Mouse (Mus musculus): Measurements from ENCODE around the gene Ccser1. TPM values are rescaled to one million over a fixed set of nuclear protein-coding genes. Genes with fewer than 3 reads are reported as not detected.

Ccser1 gene
- total RNA-seq, 1 experiment = 4.1 TPM

- no peak overlapping the region for H3K27ac ChIP-seq (ENCODE audit: insufficient read depth, low read depth, low read length, poor library complexity, severe bottlenecking)
- H3K9me3 ChIP-seq (ENCODE audit: control insufficient read depth, insufficient read depth, low read depth, low read length) = no peaks in the 10 kb centered on the region
- H3K4me3 ChIP-seq (ENCODE audit: insufficient read depth in 1 of 2, low read depth in 1 of 2, low read length in 2 of 2, poor library complexity in 1 of 2, severe bottlenecking in 1 of 2) = no peak overlapping the region
- in situ Hi-C loops (cut with MboI; ENCODE audit: low sequenced_read_pairs in 2 of 2, unreplicated experiment in 2 of 2) = no loop called here
- no peak for DNase-seq (ENCODE audit: low read depth, low spot score)
- TF ChIP-seq ZC3H11A (IDR thresholded peaks at IDR 0.05; ENCODE audit: borderline replicate concordance, low read depth, low read length) (no peak), HCFC1 (IDR thresholded peaks at IDR 0.05; ENCODE audit: borderline replicate concordance, insufficient read depth, low read length) (no peak), CHD2 (IDR thresholded peaks at IDR 0.05; ENCODE audit: low read depth, low read length) (no peak), ZNF384 (IDR thresholded peaks at IDR 0.05; ENCODE audit: low read depth, low read length) (no peak), MAFK (IDR thresholded peaks at IDR 0.05; ENCODE audit: insufficient read depth, low read depth, low read length) (no peak)
- H3K36me3 ChIP-seq (ENCODE audit: control insufficient read depth, insufficient read depth, low read length, poor library complexity, severe bottlenecking) = no peaks in the 10 kb centered on the region
- no peaks in the 10 kb centered on the region for H3K4me1 ChIP-seq (ENCODE audit: control insufficient read depth in 2 of 2, insufficient read depth in 2 of 2, low read length in 2 of 2, poor library complexity in 1 of 2)
- no peak overlapping the region for H3K9ac ChIP-seq (ENCODE audit: insufficient read depth, low read depth, low read length, poor library complexity, severe bottlenecking)
Measured at GRCm38 (mm10) chr6:61225302-61225701, 45.2 kb downstream of the Ccser1 start.

GRCm38 (mm10) chr6:61230058-61230718 is 50.1 kb downstream of the Ccser1 start:
- H3K4me1 ChIP-seq (ENCODE audit: control insufficient read depth in 2 of 2, insufficient read depth in 2 of 2, low read length in 2 of 2, poor library complexity in 1 of 2) = no peaks in the 10 kb centered on the region
- in situ Hi-C loops (cut with MboI; ENCODE audit: low sequenced_read_pairs in 2 of 2, unreplicated experiment in 2 of 2) = no loop called here
- H3K36me3 ChIP-seq (ENCODE audit: control insufficient read depth, insufficient read depth, low read length, poor library complexity, severe bottlenecking) = no peaks in the 10 kb centered on the region
- no peaks in the 10 kb centered on the region for H3K9me3 ChIP-seq (ENCODE audit: control insufficient read depth, insufficient read depth, low read depth, low read length)
- H3K27ac ChIP-seq (ENCODE audit: insufficient read depth, low read depth, low read length, poor library complexity, severe bottlenecking) = no peak overlapping the region
- no peak for DNase-seq (ENCODE audit: low read depth, low spot score)
- TF ChIP-seq MAFK (IDR thresholded peaks at IDR 0.05; ENCODE audit: insufficient read depth, low read depth, low read length) (no peak), CHD2 (IDR thresholded peaks at IDR 0.05; ENCODE audit: low read depth, low read length) (no peak), HCFC1 (IDR thresholded peaks at IDR 0.05; ENCODE audit: borderline replicate concordance, insufficient read depth, low read length) (no peak), ZC3H11A (IDR thresholded peaks at IDR 0.05; ENCODE audit: borderline replicate concordance, low read depth, low read length) (no peak)
- no peak overlapping the region for H3K4me3 ChIP-seq (ENCODE audit: insufficient read depth in 1 of 2, low read depth in 1 of 2, low read length in 2 of 2, poor library complexity in 1 of 2, severe bottlenecking in 1 of 2)
- H3K9ac ChIP-seq (ENCODE audit: insufficient read depth, low read depth, low read length, poor library complexity, severe bottlenecking) = no peak overlapping the region

- no peak overlapping the region for H3K27ac ChIP-seq (ENCODE audit: insufficient read depth, low read depth, low read length, poor library complexity, severe bottlenecking)
- in situ Hi-C loops (cut with MboI; ENCODE audit: low sequenced_read_pairs in 2 of 2, unreplicated experiment in 2 of 2) = no loop called here
- no peak for TF ChIP-seq ZC3H11A (IDR thresholded peaks at IDR 0.05; ENCODE audit: borderline replicate concordance, low read depth, low read length)
- no peak for TF ChIP-seq ZNF384 (IDR thresholded peaks at IDR 0.05; ENCODE audit: low read depth, low read length)
- no peak for TF ChIP-seq MAFK (IDR thresholded peaks at IDR 0.05; ENCODE audit: insufficient read depth, low read depth, low read length)
- no peak for TF ChIP-seq CHD2 (IDR thresholded peaks at IDR 0.05; ENCODE audit: low read depth, low read length)
- no peak for TF ChIP-seq HCFC1 (IDR thresholded peaks at IDR 0.05; ENCODE audit: borderline replicate concordance, insufficient read depth, low read length)
Measured at GRCm38 (mm10) chr6:61233060-61233459, 52.9 kb downstream of the Ccser1 start.

GRCm38 (mm10) chr6:61233548-61234187 is 53.5 kb downstream of the Ccser1 start:
- Histone ChIP-seq H3K4me1 (ENCODE audit: control insufficient read depth in 2 of 2, insufficient read depth in 2 of 2, low read length in 2 of 2, poor library complexity in 1 of 2) (no peaks in the 10 kb centered on the region), H3K4me3 (ENCODE audit: insufficient read depth in 1 of 2, low read depth in 1 of 2, low read length in 2 of 2, poor library complexity in 1 of 2, severe bottlenecking in 1 of 2) (no peak overlapping the region), H3K36me3 (ENCODE audit: control insufficient read depth, insufficient read depth, low read length, poor library complexity, severe bottlenecking) (no peaks in the 10 kb centered on the region), H3K9me3 (ENCODE audit: control insufficient read depth, insufficient read depth, low read depth, low read length) (no peaks in the 10 kb centered on the region), H3K9ac (ENCODE audit: insufficient read depth, low read depth, low read length, poor library complexity, severe bottlenecking) (no peak overlapping the region), H3K27ac (ENCODE audit: insufficient read depth, low read depth, low read length, poor library complexity, severe bottlenecking) (no peak overlapping the region)
- no peak for DNase-seq (ENCODE audit: low read depth, low spot score)
- TF ChIP-seq ZC3H11A (IDR thresholded peaks at IDR 0.05; ENCODE audit: borderline replicate concordance, low read depth, low read length) (no peak), CHD2 (IDR thresholded peaks at IDR 0.05; ENCODE audit: low read depth, low read length) (no peak), MAFK (IDR thresholded peaks at IDR 0.05; ENCODE audit: insufficient read depth, low read depth, low read length) (no peak), ZNF384 (IDR thresholded peaks at IDR 0.05; ENCODE audit: low read depth, low read length) (no peak), HCFC1 (IDR thresholded peaks at IDR 0.05; ENCODE audit: borderline replicate concordance, insufficient read depth, low read length) (no peak)
- in situ Hi-C loops (cut with MboI; ENCODE audit: low sequenced_read_pairs in 2 of 2, unreplicated experiment in 2 of 2) = no loop called here

More at GRCm38 (mm10) chr6:61233060-61233459, 52.9 kb downstream of the Ccser1 start:
- Histone ChIP-seq H3K36me3 (ENCODE audit: control insufficient read depth, insufficient read depth, low read length, poor library complexity, severe bottlenecking) (no peaks in the 10 kb centered on the region), H3K4me1 (ENCODE audit: control insufficient read depth in 2 of 2, insufficient read depth in 2 of 2, low read length in 2 of 2, poor library complexity in 1 of 2) (no peaks in the 10 kb centered on the region), H3K9me3 (ENCODE audit: control insufficient read depth, insufficient read depth, low read depth, low read length) (no peaks in the 10 kb centered on the region), H3K9ac (ENCODE audit: insufficient read depth, low read depth, low read length, poor library complexity, severe bottlenecking) (no peak overlapping the region), H3K4me3 (ENCODE audit: insufficient read depth in 1 of 2, low read depth in 1 of 2, low read length in 2 of 2, poor library complexity in 1 of 2, severe bottlenecking in 1 of 2) (no peak overlapping the region)
- no peak for DNase-seq (ENCODE audit: low read depth, low spot score)

All from ES-E14 (cell line).